Mouse (Mus musculus): ENCODE measurements around the gene Robo2. TPM values are rescaled to one million over a fixed set of nuclear protein-coding genes. Genes with fewer than 3 reads are reported as not detected.

The Robo2 gene
- 0.50 TPM in 1 of 2 replicates, not detected in the other for polyA plus RNA-seq (2012; ENCODE audit: insufficient read depth, insufficient read length, missing spikeins)

- Histone ChIP-seq H3K4me3 (ENCODE audit: insufficient read depth, low read depth, low read length) (peak within 1 kb of the TSS; percentile 44), H3K4me1 (ENCODE audit: control insufficient read depth, insufficient read depth, insufficient read length, low read length) (peaks cover 6% of the 10 kb centered on the region; the same call in 1 of the 2 replicates), H3K27ac (replicated peaks; ENCODE audit: low read depth, low read length) (no peak within 1 kb of the TSS)
These were observed at the start of gene Robo2 for GRCm38 (mm10) chr16:74411481-74412251. Gene Robo2 (minus strand): TSS chr16:74411825.

GRCm38 (mm10) chr16:74458138-74458537 lies 46.5 kb upstream of the Robo2 start:
- Histone ChIP-seq H3K27ac (replicated peaks; ENCODE audit: low read depth, low read length) (no peak overlapping the region), H3K4me3 (ENCODE audit: insufficient read depth, low read depth, low read length) (no peak overlapping the region), H3K4me1 (ENCODE audit: control insufficient read depth, insufficient read depth, insufficient read length, low read length) (no peaks in the 10 kb centered on the region)

GRCm38 (mm10) chr16:74457736-74458135 lies 46.1 kb upstream of the Robo2 start:
- no peak overlapping the region for H3K27ac ChIP-seq (replicated peaks; ENCODE audit: low read depth, low read length)
- no peak overlapping the region for H3K4me3 ChIP-seq (ENCODE audit: insufficient read depth, low read depth, low read length)
- H3K4me1 ChIP-seq (ENCODE audit: control insufficient read depth, insufficient read depth, insufficient read length, low read length): no peaks in the 10 kb centered on the region

- Histone ChIP-seq H3K4me1 (ENCODE audit: control insufficient read depth, insufficient read depth, insufficient read length, low read length) (no peaks in the 10 kb centered on the region), H3K4me3 (ENCODE audit: insufficient read depth, low read depth, low read length) (no peak overlapping the region), H3K27ac (replicated peaks; ENCODE audit: low read depth, low read length) (no peak overlapping the region)
These were observed 45.3 kb upstream of the Robo2 start for GRCm38 (mm10) chr16:74456808-74457470.

- Histone ChIP-seq H3K4me1 (ENCODE audit: control insufficient read depth, insufficient read depth, insufficient read length, low read length) (no peaks in the 10 kb centered on the region), H3K27ac (replicated peaks; ENCODE audit: low read depth, low read length) (no peak overlapping the region), H3K4me3 (ENCODE audit: insufficient read depth, low read depth, low read length) (no peak overlapping the region)
These were observed 43.6 kb upstream of the Robo2 start for GRCm38 (mm10) chr16:74455179-74455578.

GRCm38 (mm10) chr16:74448025-74448424 lies 36.4 kb upstream of the Robo2 start:
- Histone ChIP-seq H3K27ac (replicated peaks; ENCODE audit: low read depth, low read length) (no peak overlapping the region), H3K4me3 (ENCODE audit: insufficient read depth, low read depth, low read length) (no peak overlapping the region), H3K4me1 (ENCODE audit: control insufficient read depth, insufficient read depth, insufficient read length, low read length) (no peaks in the 10 kb centered on the region)

- Histone ChIP-seq H3K27ac (replicated peaks; ENCODE audit: low read depth, low read length) (no peak overlapping the region), H3K4me3 (ENCODE audit: insufficient read depth, low read depth, low read length) (no peak overlapping the region), H3K4me1 (ENCODE audit: control insufficient read depth, insufficient read depth, insufficient read length, low read length) (no peaks in the 10 kb centered on the region)
These were observed 15.4 kb upstream of the Robo2 start for GRCm38 (mm10) chr16:74427071-74427470.

- Histone ChIP-seq H3K4me1 (ENCODE audit: control insufficient read depth, insufficient read depth, insufficient read length, low read length) (no peaks in the 10 kb centered on the region), H3K4me3 (ENCODE audit: insufficient read depth, low read depth, low read length) (no peak overlapping the region), H3K27ac (replicated peaks; ENCODE audit: low read depth, low read length) (no peak overlapping the region)
These were observed 8.7 kb upstream of the Robo2 start for GRCm38 (mm10) chr16:74420324-74420723.

GRCm38 (mm10) chr16:74412471-74413291 lies 1.1 kb upstream of the Robo2 start:
- Histone ChIP-seq H3K4me3 (ENCODE audit: insufficient read depth, low read depth, low read length) (peak overlapping the region; percentile 44), H3K27ac (replicated peaks; ENCODE audit: low read depth, low read length) (no peak overlapping the region), H3K4me1 (ENCODE audit: control insufficient read depth, insufficient read depth, insufficient read length, low read length) (peaks cover 6% of the 10 kb centered on the region; the same call in 1 of the 2 replicates)

- Histone ChIP-seq H3K27ac (replicated peaks; ENCODE audit: low read depth, low read length) (no peak overlapping the region), H3K4me3 (ENCODE audit: insufficient read depth, low read depth, low read length) (peak overlapping the region; percentile 44), H3K4me1 (ENCODE audit: control insufficient read depth, insufficient read depth, insufficient read length, low read length) (peaks cover 6% of the 10 kb centered on the region; the same call in 1 of the 2 replicates)
These were observed 604 bp downstream of the Robo2 start for GRCm38 (mm10) chr16:74411021-74411420.

GRCm38 (mm10) chr16:74410125-74410524 lies 1.5 kb downstream of the Robo2 start:
- Histone ChIP-seq H3K4me3 (ENCODE audit: insufficient read depth, low read depth, low read length) (no peak overlapping the region), H3K4me1 (ENCODE audit: control insufficient read depth, insufficient read depth, insufficient read length, low read length) (peaks cover 6% of the 10 kb centered on the region; the same call in 1 of the 2 replicates), H3K27ac (replicated peaks; ENCODE audit: low read depth, low read length) (no peak overlapping the region)

GRCm38 (mm10) chr16:74409548-74409947 lies 2.1 kb downstream of the Robo2 start:
- no peak overlapping the region for H3K4me3 ChIP-seq (ENCODE audit: insufficient read depth, low read depth, low read length)
- peaks cover 6% of the 10 kb centered on the region; the same call in 1 of the 2 replicates for H3K4me1 ChIP-seq (ENCODE audit: control insufficient read depth, insufficient read depth, insufficient read length, low read length)
- H3K27ac ChIP-seq (replicated peaks; ENCODE audit: low read depth, low read length): no peak overlapping the region

GRCm38 (mm10) chr16:74408566-74408965 lies 3.1 kb downstream of the Robo2 start:
- H3K4me3 ChIP-seq (ENCODE audit: insufficient read depth, low read depth, low read length): no peak overlapping the region
- H3K4me1 ChIP-seq (ENCODE audit: control insufficient read depth, insufficient read depth, insufficient read length, low read length): peaks cover 6% of the 10 kb centered on the region; the same call in 1 of the 2 replicates
- H3K27ac ChIP-seq (replicated peaks; ENCODE audit: low read depth, low read length): no peak overlapping the region

GRCm38 (mm10) chr16:74397291-74397690 lies 14.3 kb downstream of the Robo2 start:
- no peak overlapping the region for H3K27ac ChIP-seq (replicated peaks; ENCODE audit: low read depth, low read length)
- H3K4me3 ChIP-seq (ENCODE audit: insufficient read depth, low read depth, low read length): no peak overlapping the region
- H3K4me1 ChIP-seq (ENCODE audit: control insufficient read depth, insufficient read depth, insufficient read length, low read length): no peaks in the 10 kb centered on the region

GRCm38 (mm10) chr16:74395678-74396077 lies 15.9 kb downstream of the Robo2 start:
- H3K4me3 ChIP-seq (ENCODE audit: insufficient read depth, low read depth, low read length): no peak overlapping the region
- H3K4me1 ChIP-seq (ENCODE audit: control insufficient read depth, insufficient read depth, insufficient read length, low read length): no peaks in the 10 kb centered on the region
- no peak overlapping the region for H3K27ac ChIP-seq (replicated peaks; ENCODE audit: low read depth, low read length)
